Mouse (Mus musculus) heart, adult 2 months (tissue): ENCODE data around the gene Cideb. TPM values are rescaled to one million over a fixed set of nuclear protein-coding genes. Genes with fewer than 3 reads are reported as not detected.

Source experiments
- DNase-seq, 2 experiments: peaks; one replicate each; pipeline ENCODE4 v3.0.0; 2021
- H3K27ac ChIP-seq: fragments of 200-600 bp; 2 replicates; pipeline ENCODE4 v1.8.1; 2022
- H3K27me3 ChIP-seq: fragments of 200-500 bp; 2 replicates; pipeline ENCODE4 v1.6.1; 2012; ENCODE audit warnings: mild to moderate bottlenecking, low read length, inconsistent platforms, mixed read lengths; ENCODE audit not compliant: control insufficient read depth, insufficient read depth
- H3K36me3 ChIP-seq: fragments of 200-500 bp; 2 replicates; pipeline ENCODE4 v1.6.1; 2012; ENCODE audit warnings: low read length, inconsistent platforms; ENCODE audit not compliant: control insufficient read depth, insufficient read depth
- H3K4me1 ChIP-seq: fragments of 200-500 bp; 2 replicates; pipeline ENCODE4 v1.6.1; 2011; ENCODE audit warnings: low read length; ENCODE audit not compliant: control insufficient read depth, insufficient read depth
- H3K4me3 ChIP-seq: fragments of 200-600 bp; 2 replicates; pipeline ENCODE4 v1.8.1; 2022
- H3K79me2 ChIP-seq: fragments of 200-500 bp; replicated peaks from 2 replicates; pipeline ENCODE4 v1.6.1; 2012; ENCODE audit warnings: mild to moderate bottlenecking, inconsistent platforms, low read length, moderate library complexity, mixed read lengths; ENCODE audit not compliant: control insufficient read depth, insufficient read depth
- H3K9ac ChIP-seq: fragments of 200-500 bp; 2 replicates; pipeline ENCODE4 v1.6.1; 2012; ENCODE audit warnings: low read depth, mild to moderate bottlenecking, control low read depth, inconsistent platforms, low read length, mixed read lengths
- CTCF ChIP-seq: fragments of 200-600 bp; IDR thresholded peaks from 2 replicates; pipeline ENCODE4 v1.8.1; 2022; ENCODE audit warnings: antibody characterized with exemption, mild to moderate bottlenecking, moderate library complexity
- EP300 ChIP-seq: fragments of 200-500 bp; IDR thresholded peaks from 2 replicates; pipeline ENCODE4 v1.6.1; 2011; ENCODE audit warnings: low read depth, low read length, control low read depth; ENCODE audit not compliant: insufficient read depth
- POLR2A ChIP-seq: fragments of 200-500 bp; IDR thresholded peaks from 2 replicates; pipeline ENCODE4 v1.6.1; 2011; ENCODE audit warnings: mild to moderate bottlenecking, low read depth, low read length, control low read depth; ENCODE audit not compliant: insufficient read depth
- WGBS: fragments of 180-500 bp; shearing (Covaris S2); methylation state at CpG from one replicate; pipeline ENCODE4 v1.1.7; 2018; 5-methylcytosine and 5-hydroxymethylcytosine counted together
- intact Hi-C: fragments of 180-260 bp; cut with DNase I; formaldehyde crosslinking; loops from one replicate; pipeline ENCODE4 v1.15.1; 2025
- polyA plus RNA-seq: library from polyadenylated mRNA; depleted of rRNA; stranded (reverse); fragments of >200 nt; gene quantifications from 2 replicates; pipeline ENCODE4 v1.2.3, GENCODE M21; 2012; rRNA removed
- total RNA-seq, 2 experiments: library from RNA; stranded (reverse); gene quantifications; 2 replicates each; pipeline ENCODE4 v1.2.3; 2021

Gene Cideb
- total and polyA plus RNA-seq, 3 experiments = 0.81 to 8.1 (median 0.98) TPM

DNA sequence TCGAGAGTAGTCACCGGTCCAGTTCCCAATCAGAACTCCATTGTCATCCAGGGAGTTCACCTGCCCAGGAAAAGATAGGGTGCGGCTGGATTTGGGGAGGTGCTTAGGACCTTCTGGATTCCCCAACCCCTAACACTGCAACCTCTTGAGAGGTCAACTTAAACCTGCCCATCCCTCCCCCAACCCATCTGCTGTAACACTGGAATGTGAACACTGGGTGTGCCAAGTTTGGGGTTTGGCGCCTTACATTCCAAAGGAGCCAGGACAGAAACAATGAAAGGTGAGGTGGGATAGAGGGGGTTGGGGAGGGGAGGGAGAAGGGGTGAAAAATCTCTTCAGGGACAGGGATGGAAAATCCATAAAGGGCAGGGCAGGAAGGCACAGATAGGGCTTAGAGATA, 48.7 kb downstream of the Cideb start:
- no peak for DNase-seq
- intact Hi-C loops = no loop called here
- Histone ChIP-seq H3K27ac (no peak overlapping the region), H3K36me3 (no peaks in the 10 kb centered on the region), H3K9ac (no peak overlapping the region), H3K4me3 (no peak overlapping the region), H3K79me2 (no peaks in the 10 kb centered on the region), H3K27me3 (peaks cover 1% of the 10 kb centered on the region; the same call in 1 of the 2 replicates), H3K4me1 (no peaks in the 10 kb centered on the region)
- TF ChIP-seq CTCF (no peak), POLR2A (no peak), EP300 (no peak)
- 93% methylated on average over 4 of the region's 4 CpGs for WGBS

DNA sequence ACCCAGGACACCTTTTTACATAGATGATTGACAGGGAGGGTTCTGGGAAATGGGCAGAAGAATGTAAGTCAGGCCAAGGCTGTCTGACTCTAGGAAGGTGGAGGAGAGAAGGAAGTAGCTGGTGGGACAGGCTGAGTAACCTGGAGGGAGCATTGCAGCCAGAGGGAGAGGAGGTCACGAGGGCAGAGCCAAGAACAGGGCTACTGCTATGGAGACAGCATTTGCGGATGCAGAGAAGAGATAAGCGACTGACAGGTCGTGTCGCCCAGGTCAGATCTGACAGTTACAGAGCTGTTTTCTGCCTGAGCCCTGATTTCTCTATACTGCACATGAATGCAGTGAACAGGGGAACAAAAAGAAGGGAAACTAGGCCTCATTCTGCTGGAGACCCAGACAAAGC, 50.9 kb downstream of the Cideb start:
- H3K27ac ChIP-seq = no peak overlapping the region
- intact Hi-C loops = no loop called here
- TF ChIP-seq CTCF (no peak), EP300 (no peak), POLR2A (no peak)
- WGBS = 77% methylated on average over 5 of the region's 5 CpGs
- H3K27me3 ChIP-seq = no peaks in the 10 kb centered on the region; the same call in 1 of the 2 replicates
- DNase-seq = no peak
- H3K79me2 ChIP-seq = no peaks in the 10 kb centered on the region
- H3K9ac ChIP-seq = no peak overlapping the region
- no peaks in the 10 kb centered on the region for H3K36me3 ChIP-seq
- H3K4me1 ChIP-seq = no peaks in the 10 kb centered on the region
- H3K4me3 ChIP-seq = no peak overlapping the region

DNA sequence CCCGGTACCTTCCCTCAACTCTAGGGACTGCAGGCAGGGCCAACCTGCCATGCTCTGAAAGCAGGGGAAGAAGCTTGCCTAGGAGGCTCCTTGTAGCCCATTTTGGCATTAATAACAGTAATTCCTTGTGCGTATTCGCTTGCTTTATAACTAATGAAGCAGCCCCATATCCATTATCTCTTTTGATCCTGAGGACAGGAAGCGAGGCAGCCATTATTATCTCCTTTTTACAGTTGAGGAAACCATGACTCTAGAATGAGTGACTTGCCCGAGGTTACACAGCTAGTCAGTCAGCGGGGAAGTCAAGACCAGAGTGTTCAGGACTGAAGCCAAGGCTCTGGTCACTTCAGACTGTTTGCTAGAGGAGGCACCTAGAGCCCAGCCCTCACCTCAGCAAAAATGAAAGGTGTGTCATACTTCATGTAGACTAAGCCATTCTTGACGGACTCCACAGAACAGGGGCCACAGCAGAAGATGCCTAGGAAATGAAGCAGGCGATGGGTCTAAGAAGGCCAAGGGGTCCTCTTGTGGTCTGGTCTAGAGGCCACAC, 52.1 kb downstream of the Cideb start:
- H3K27ac ChIP-seq = no peak overlapping the region
- intact Hi-C loops = no loop called here

More for the DNA sequence above, 52.1 kb downstream of the Cideb start:
- Histone ChIP-seq H3K36me3 (no peaks in the 10 kb centered on the region), H3K4me3 (no peak overlapping the region), H3K79me2 (no peaks in the 10 kb centered on the region), H3K4me1 (no peaks in the 10 kb centered on the region), H3K27me3 (no peaks in the 10 kb centered on the region), H3K9ac (no peak overlapping the region)
- no peak for DNase-seq
- TF ChIP-seq CTCF = no peak
- no peak for TF ChIP-seq EP300
- TF ChIP-seq POLR2A = no peak
- WGBS = 75% methylated on average over 8 of the region's 8 CpGs

Other genes with a start within 250 kb of the Cideb start
Only the 30 nearest of the 35 such genes appear.
- 100 to 1,000 TPM; 165 to 187 TPM for gene Fitm1, start 182.8 kb downstream of the Cideb start, total RNA-seq
- gene Fitm1, start 182.8 kb downstream of the Cideb start, polyA plus RNA-seq = 323 and 403 TPM in 2 replicates
- gene Psme1, start 180.3 kb downstream of the Cideb start, total RNA-seq = 100 to 1,000 TPM; 231 to 264 TPM
- gene Psme1, start 180.3 kb downstream of the Cideb start, polyA plus RNA-seq = 101 and 118 TPM in 2 replicates
- gene Emc9, start 173.2 kb downstream of the Cideb start, total RNA-seq = 10 to 100 TPM; 58.4 to 61.1 TPM
- gene Emc9, start 173.2 kb downstream of the Cideb start, polyA plus RNA-seq = 52.9 and 54.2 TPM in 2 replicates
- gene Psme2, start 167.3 kb downstream of the Cideb start, total RNA-seq = 100 to 1,000 TPM; 119 to 120 TPM
- gene Psme2, start 167.3 kb downstream of the Cideb start, polyA plus RNA-seq = 37.3 and 56.7 TPM in 2 replicates
- 10 to 100 TPM; 27.5 to 30.9 TPM for gene Rnf31, start 166.8 kb downstream of the Cideb start, total RNA-seq
- 19.7 and 24.3 TPM in 2 replicates for gene Rnf31, start 166.8 kb downstream of the Cideb start, polyA plus RNA-seq
- 1 to 10 TPM; 9.7 to 9.8 TPM for gene Irf9, start 154.9 kb downstream of the Cideb start, total RNA-seq
- 22.2 and 29.3 TPM in 2 replicates for gene Irf9, start 154.9 kb downstream of the Cideb start, polyA plus RNA-seq
- gene Rec8, start 140.4 kb downstream of the Cideb start, total RNA-seq = under 1 TPM in 1 of 2 experiments, not detected in 1; 0.32 TPM
- gene Rec8, start 140.4 kb downstream of the Cideb start, polyA plus RNA-seq = 0.12 and 0.29 TPM in 2 replicates
- gene Ipo4, start 122.5 kb downstream of the Cideb start, total RNA-seq = 10 to 100 TPM; 51.3 to 64.1 TPM
- 68.2 and 68.9 TPM in 2 replicates for gene Ipo4, start 122.5 kb downstream of the Cideb start, polyA plus RNA-seq
- gene Gm49378, start 120.6 kb downstream of the Cideb start, total RNA-seq = 1 to 10 TPM; 2.5 to 3.8 TPM
- 3.5 and 5.0 TPM in 2 replicates for gene Gm49378, start 120.6 kb downstream of the Cideb start, polyA plus RNA-seq
- gene Tm9sf1, start 114.7 kb downstream of the Cideb start, total RNA-seq = 10 to 100 TPM; 39.4 to 40.6 TPM
- gene Tm9sf1, start 114.7 kb downstream of the Cideb start, polyA plus RNA-seq = 50.6 and 63.0 TPM in 2 replicates
- under 1 TPM; 0.34 to 0.47 TPM for gene Tssk4, start 108.3 kb downstream of the Cideb start, total RNA-seq
- gene Tssk4, start 108.3 kb downstream of the Cideb start, polyA plus RNA-seq = 0.55 and 0.61 TPM in 2 replicates
- gene Mdp1, start 98.0 kb downstream of the Cideb start, total RNA-seq = 10 to 100 TPM; 45.3 to 49.1 TPM
- gene Mdp1, start 98.0 kb downstream of the Cideb start, polyA plus RNA-seq = 35.7 and 54.9 TPM in 2 replicates
- 1 to 10 TPM; 8.1 to 9.0 TPM for gene Gmpr2, start 86.5 kb downstream of the Cideb start, total RNA-seq
- gene Gmpr2, start 86.5 kb downstream of the Cideb start, polyA plus RNA-seq = 11.8 and 18.2 TPM in 2 replicates
- 100 to 1,000 TPM; 242 to 262 TPM for gene Nedd8, start 86.3 kb downstream of the Cideb start, total RNA-seq
- 265 and 340 TPM in 2 replicates for gene Nedd8, start 86.3 kb downstream of the Cideb start, polyA plus RNA-seq
- 10 to 100 TPM; 12.6 to 12.8 TPM for gene Tinf2, start 76.6 kb downstream of the Cideb start, total RNA-seq
- 7.6 and 8.5 TPM in 2 replicates for gene Tinf2, start 76.6 kb downstream of the Cideb start, polyA plus RNA-seq
- under 1 TPM; 0.16 to 0.43 TPM for gene Tgm1, start 44.5 kb downstream of the Cideb start, total RNA-seq
- 0.31 and 0.41 TPM in 2 replicates for gene Tgm1, start 44.5 kb downstream of the Cideb start, polyA plus RNA-seq
- gene Rabggta, start 36.2 kb downstream of the Cideb start, total RNA-seq = 10 to 100 TPM; 12.5 to 13.0 TPM
- 26.3 and 32.2 TPM in 2 replicates for gene Rabggta, start 36.2 kb downstream of the Cideb start, polyA plus RNA-seq
- 10 to 100 TPM; 35.4 to 40.2 TPM for gene Dhrs1, start 12.8 kb downstream of the Cideb start, total RNA-seq
- 82.9 and 85.8 TPM in 2 replicates for gene Dhrs1, start 12.8 kb downstream of the Cideb start, polyA plus RNA-seq
- 10 to 100 TPM; 10.1 to 11.4 TPM for gene Nop9, start 12.8 kb downstream of the Cideb start, total RNA-seq
- gene Nop9, start 12.8 kb downstream of the Cideb start, polyA plus RNA-seq = 8.3 and 13.1 TPM in 2 replicates
- under 1 TPM in 1 of 2 experiments, not detected in 1; 0.20 TPM for gene Ltb4r2, start 3.0 kb upstream of the Cideb start, total RNA-seq
- 0.06 and 0.20 TPM in 2 replicates for gene Ltb4r2, start 3.0 kb upstream of the Cideb start, polyA plus RNA-seq
- under 1 TPM; 0.34 to 0.36 TPM for gene Ltb4r1, start 7.5 kb upstream of the Cideb start, total RNA-seq
- 0.76 TPM in 2 replicates for gene Ltb4r1, start 7.5 kb upstream of the Cideb start, polyA plus RNA-seq
- 10 to 100 TPM; 16.1 to 20.3 TPM for gene Adcy4, start 25.6 kb upstream of the Cideb start, total RNA-seq
- gene Adcy4, start 25.6 kb upstream of the Cideb start, polyA plus RNA-seq = 36.5 and 40.0 TPM in 2 replicates
- 1 to 10 TPM; 2.2 to 2.4 TPM for gene Ripk3, start 30.4 kb upstream of the Cideb start, total RNA-seq
- gene Ripk3, start 30.4 kb upstream of the Cideb start, polyA plus RNA-seq = 3.5 and 4.1 TPM in 2 replicates
- gene Nfatc4, start 64.7 kb upstream of the Cideb start, total RNA-seq = 1 to 10 TPM; 3.6 to 5.1 TPM
- 6.0 and 7.3 TPM in 2 replicates for gene Nfatc4, start 64.7 kb upstream of the Cideb start, polyA plus RNA-seq
- 1 to 10 TPM; 6.2 to 6.8 TPM for gene Nynrin, start 95.6 kb upstream of the Cideb start, total RNA-seq
- 3.5 and 3.8 TPM in 2 replicates for gene Nynrin, start 95.6 kb upstream of the Cideb start, polyA plus RNA-seq
- gene Cbln3, start 125.9 kb upstream of the Cideb start, total RNA-seq = under 1 TPM in 1 of 2 experiments, not detected in 1; 0.18 TPM
- 0.06 TPM in 2 replicates for gene Cbln3, start 125.9 kb upstream of the Cideb start, polyA plus RNA-seq
- 10 to 100 TPM in 1 of 2 experiments, 1 to 10 TPM in 1; 8.8 to 11.6 TPM for gene Khnyn, start 126.5 kb upstream of the Cideb start, total RNA-seq
- 9.3 and 13.3 TPM in 2 replicates for gene Khnyn, start 126.5 kb upstream of the Cideb start, polyA plus RNA-seq
- 100 to 1,000 TPM; 112 to 127 TPM for gene Sdr39u1, start 141.8 kb upstream of the Cideb start, total RNA-seq
- 142 and 156 TPM in 2 replicates for gene Sdr39u1, start 141.8 kb upstream of the Cideb start, polyA plus RNA-seq
- 1 to 10 TPM; 1.3 to 1.8 TPM for gene Cma1, start 186.2 kb upstream of the Cideb start, total RNA-seq
- 2.1 and 2.5 TPM in 2 replicates for gene Cma1, start 186.2 kb upstream of the Cideb start, polyA plus RNA-seq
- not detected for gene Cma2, start 192.5 kb upstream of the Cideb start, total RNA-seq
- not detected in 2 replicates for gene Cma2, start 192.5 kb upstream of the Cideb start, polyA plus RNA-seq